Mouse (Mus musculus) erythroblast, embryonic 14.5 days (primary cell): Measurements from ENCODE around the gene Psmd9.

Experiments
- GATA1 ChIP-seq: IDR thresholded peaks from 2 replicates; pipeline ENCODE4 v1.6.1; 2012; ENCODE audit warnings: low read length, inconsistent platforms, mixed read lengths
- TAL1 ChIP-seq: IDR thresholded peaks from 3 replicates; pipeline ENCODE4 v1.6.1; 2012; ENCODE audit warnings: low read length, inconsistent platforms, mixed read lengths

GRCm38 (mm10) chr5:123142161-123143157 lies 26.8 kb upstream of the Psmd9 start, which contains the start of gene Setd1b:
- TF ChIP-seq GATA1 = no peak
- TF ChIP-seq TAL1 = no peak
